Mouse (Mus musculus): Measurements from ENCODE around the gene Npas4. TPM values are rescaled to one million over a fixed set of nuclear protein-coding genes. Genes with fewer than 3 reads are reported as not detected.
A peak's percentile ranks its signal among the peaks of the same experiment; 100 is the strongest.

Npas4 gene
- polyA plus RNA-seq, 1 experiment from 2014 or later = 0.09 TPM

GRCm38 (mm10) chr19:5001666-5002406 is 11.7 kb upstream of the Npas4 start:
- peak overlapping the region; percentile 43 for H3K4me3 ChIP-seq (ENCODE audit: low read length)
- peaks cover 5% of the 10 kb centered on the region; the same call in 1 of the 2 replicates for H3K4me1 ChIP-seq (ENCODE audit: control insufficient read depth, insufficient read depth, low read length)
- 1% methylated on average over 39 of the region's 39 CpGs for WGBS
- peak; percentile 91 for ATAC-seq (replicated peaks; ENCODE audit: extremely low read depth, insufficient read depth, low FRiP score)
- H3K36me3 ChIP-seq (ENCODE audit: control insufficient read depth, insufficient read depth) = no peaks in the 10 kb centered on the region
- no peaks in the 10 kb centered on the region; the same call in 1 of the 2 replicates for H3K9me3 ChIP-seq (replicated peaks; ENCODE audit: control insufficient read depth, low read length)
- H3K27ac ChIP-seq (ENCODE audit: low read length) = no peak overlapping the region
- H3K9ac ChIP-seq (ENCODE audit: low read length) = peak overlapping the region; percentile 38; the same call in 1 of the 2 replicates
- H3K4me2 ChIP-seq (ENCODE audit: low read depth, low read length) = peak overlapping the region; percentile 67
- no peaks in the 10 kb centered on the region for H3K27me3 ChIP-seq (ENCODE audit: control insufficient read depth, insufficient read depth, low read length)

- ATAC-seq (replicated peaks; ENCODE audit: extremely low read depth, insufficient read depth, low FRiP score) = no peak
- H3K9ac ChIP-seq (ENCODE audit: low read length) = no peak overlapping the region
- no peaks in the 10 kb centered on the region for H3K36me3 ChIP-seq (ENCODE audit: control insufficient read depth, insufficient read depth)
- WGBS = 57% methylated on average over 6 of the region's 6 CpGs
- no peak overlapping the region for H3K4me2 ChIP-seq (ENCODE audit: low read depth, low read length)
- H3K4me1 ChIP-seq (ENCODE audit: control insufficient read depth, insufficient read depth, low read length) = peaks cover 5% of the 10 kb centered on the region; the same call in 1 of the 2 replicates
- H3K27ac ChIP-seq (ENCODE audit: low read length) = no peak overlapping the region
- H3K27me3 ChIP-seq (ENCODE audit: control insufficient read depth, insufficient read depth, low read length) = no peaks in the 10 kb centered on the region
- H3K9me3 ChIP-seq (replicated peaks; ENCODE audit: control insufficient read depth, low read length) = no peaks in the 10 kb centered on the region
- no peak overlapping the region for H3K4me3 ChIP-seq (ENCODE audit: low read length)
Observed at GRCm38 (mm10) chr19:4999445-5000140, 9.5 kb upstream of the Npas4 start.

- Histone ChIP-seq H3K4me3 (ENCODE audit: low read length) (no peak overlapping the region), H3K27me3 (ENCODE audit: control insufficient read depth, insufficient read depth, low read length) (peaks cover 23% of the 10 kb centered on the region), H3K4me1 (ENCODE audit: control insufficient read depth, insufficient read depth, low read length) (peaks cover 23% of the 10 kb centered on the region), H3K9ac (ENCODE audit: low read length) (no peak overlapping the region), H3K27ac (ENCODE audit: low read length) (no peak overlapping the region), H3K9me3 (replicated peaks; ENCODE audit: control insufficient read depth, low read length) (no peaks in the 10 kb centered on the region), H3K36me3 (ENCODE audit: control insufficient read depth, insufficient read depth) (no peaks in the 10 kb centered on the region), H3K4me2 (ENCODE audit: low read depth, low read length) (no peak overlapping the region)
- ATAC-seq (replicated peaks; ENCODE audit: extremely low read depth, insufficient read depth, low FRiP score) = no peak
- 58% methylated on average over 5 of the region's 5 CpGs for WGBS
Observed at GRCm38 (mm10) chr19:4994043-4994442, 3.9 kb upstream of the Npas4 start.

- WGBS = 0% methylated on average over 9 of the region's 9 CpGs
- Histone ChIP-seq H3K9ac (ENCODE audit: low read length) (no peak overlapping the region), H3K4me1 (ENCODE audit: control insufficient read depth, insufficient read depth, low read length) (peaks cover 23% of the 10 kb centered on the region), H3K36me3 (ENCODE audit: control insufficient read depth, insufficient read depth) (no peaks in the 10 kb centered on the region), H3K4me2 (ENCODE audit: low read depth, low read length) (peak overlapping the region; percentile 16; the same call in 1 of the 2 replicates), H3K4me3 (ENCODE audit: low read length) (no peak overlapping the region), H3K27ac (ENCODE audit: low read length) (peak overlapping the region; percentile 46; the same call in 1 of the 2 replicates), H3K9me3 (replicated peaks; ENCODE audit: control insufficient read depth, low read length) (no peaks in the 10 kb centered on the region), H3K27me3 (ENCODE audit: control insufficient read depth, insufficient read depth, low read length) (peaks cover 23% of the 10 kb centered on the region)
- ATAC-seq (replicated peaks; ENCODE audit: extremely low read depth, insufficient read depth, low FRiP score) = peak; percentile 94
Observed at GRCm38 (mm10) chr19:4992904-4993303, 2.8 kb upstream of the Npas4 start.

GRCm38 (mm10) chr19:4992371-4992770 is 2.3 kb upstream of the Npas4 start:
- no peaks in the 10 kb centered on the region for H3K36me3 ChIP-seq (ENCODE audit: control insufficient read depth, insufficient read depth)
- no peak for ATAC-seq (replicated peaks; ENCODE audit: extremely low read depth, insufficient read depth, low FRiP score)
- peaks cover 23% of the 10 kb centered on the region for H3K27me3 ChIP-seq (ENCODE audit: control insufficient read depth, insufficient read depth, low read length)
- H3K4me2 ChIP-seq (ENCODE audit: low read depth, low read length) = no peak overlapping the region
- 8% methylated on average over 8 of the region's 8 CpGs for WGBS
- peak overlapping the region; percentile 46; the same call in 1 of the 2 replicates for H3K27ac ChIP-seq (ENCODE audit: low read length)
- peaks cover 23% of the 10 kb centered on the region for H3K4me1 ChIP-seq (ENCODE audit: control insufficient read depth, insufficient read depth, low read length)
- H3K9ac ChIP-seq (ENCODE audit: low read length) = no peak overlapping the region
- H3K9me3 ChIP-seq (replicated peaks; ENCODE audit: control insufficient read depth, low read length) = no peaks in the 10 kb centered on the region
- no peak overlapping the region for H3K4me3 ChIP-seq (ENCODE audit: low read length)

- H3K27me3 ChIP-seq (ENCODE audit: control insufficient read depth, insufficient read depth, low read length) = peaks cover 23% of the 10 kb centered on the region
- peak overlapping the region; percentile 54 for H3K4me2 ChIP-seq (ENCODE audit: low read depth, low read length)
- peak overlapping the region; percentile 16; the same call in 1 of the 2 replicates for H3K4me3 ChIP-seq (ENCODE audit: low read length)
- WGBS = 1% methylated on average over 21 of the region's 22 CpGs
- H3K4me1 ChIP-seq (ENCODE audit: control insufficient read depth, insufficient read depth, low read length) = peaks cover 23% of the 10 kb centered on the region
- ATAC-seq (replicated peaks; ENCODE audit: extremely low read depth, insufficient read depth, low FRiP score) = no peak
- H3K9me3 ChIP-seq (replicated peaks; ENCODE audit: control insufficient read depth, low read length) = no peaks in the 10 kb centered on the region
- no peak overlapping the region for H3K9ac ChIP-seq (ENCODE audit: low read length)
- H3K36me3 ChIP-seq (ENCODE audit: control insufficient read depth, insufficient read depth) = no peaks in the 10 kb centered on the region
- no peak overlapping the region for H3K27ac ChIP-seq (ENCODE audit: low read length)
Observed at GRCm38 (mm10) chr19:4990716-4991115, 600 bp upstream of the Npas4 start.

GRCm38 (mm10) chr19:4989434-4990255 is 471 bp downstream of the Npas4 start:
- WGBS = 21% methylated on average over 46 of the region's 47 CpGs
- Histone ChIP-seq H3K4me1 (ENCODE audit: control insufficient read depth, insufficient read depth, low read length) (peaks cover 23% of the 10 kb centered on the region), H3K27ac (ENCODE audit: low read length) (no peak overlapping the region), H3K9me3 (replicated peaks; ENCODE audit: control insufficient read depth, low read length) (no peaks in the 10 kb centered on the region), H3K4me2 (ENCODE audit: low read depth, low read length) (no peak overlapping the region), H3K27me3 (ENCODE audit: control insufficient read depth, insufficient read depth, low read length) (peaks cover 27% of the 10 kb centered on the region), H3K4me3 (ENCODE audit: low read length) (no peak overlapping the region), H3K9ac (ENCODE audit: low read length) (no peak overlapping the region), H3K36me3 (ENCODE audit: control insufficient read depth, insufficient read depth) (no peaks in the 10 kb centered on the region)
- ATAC-seq (replicated peaks; ENCODE audit: extremely low read depth, insufficient read depth, low FRiP score) = no peak

GRCm38 (mm10) chr19:4989013-4989412 is 1.1 kb downstream of the Npas4 start:
- no peak overlapping the region for H3K4me2 ChIP-seq (ENCODE audit: low read depth, low read length)
- peaks cover 22% of the 10 kb centered on the region for H3K4me1 ChIP-seq (ENCODE audit: control insufficient read depth, insufficient read depth, low read length)
- no peaks in the 10 kb centered on the region for H3K36me3 ChIP-seq (ENCODE audit: control insufficient read depth, insufficient read depth)
- ATAC-seq (replicated peaks; ENCODE audit: extremely low read depth, insufficient read depth, low FRiP score) = peak; percentile 33; the same call in 1 of the 2 replicates
- H3K9me3 ChIP-seq (replicated peaks; ENCODE audit: control insufficient read depth, low read length) = no peaks in the 10 kb centered on the region
- H3K9ac ChIP-seq (ENCODE audit: low read length) = no peak overlapping the region
- no peak overlapping the region for H3K27ac ChIP-seq (ENCODE audit: low read length)
- H3K4me3 ChIP-seq (ENCODE audit: low read length) = no peak overlapping the region
- WGBS = 2% methylated on average over 13 of the region's 13 CpGs
- peaks cover 29% of the 10 kb centered on the region for H3K27me3 ChIP-seq (ENCODE audit: control insufficient read depth, insufficient read depth, low read length)

Data from heart, embryonic 16.5 days (tissue).